Mouse (Mus musculus) liver, embryonic 14.5 days (tissue): Measurements from ENCODE around the gene Slc7a15.
"Not testable (repeated sequence)": the region's sequence is repeated elsewhere in the genome, so short reads cannot be mapped to it uniquely, and the experiment has no call there.

Experiments
- CTCF ChIP-seq: IDR thresholded peaks from 2 replicates; pipeline ENCODE4 v1.5.1; 2016; ENCODE audit warnings: antibody characterized with exemption, low read depth, control low read depth
- EP300 ChIP-seq: IDR thresholded peaks from 2 replicates; pipeline ENCODE4 v1.6.1; 2016; ENCODE audit warnings: antibody characterized with exemption, low read depth

- not testable (repeated sequence) for TF ChIP-seq CTCF, EP300
Measured at GRCm38 (mm10) chr12:8562213-8562612, 36.7 kb downstream of the Slc7a15 start.
